Mouse (Mus musculus): ENCODE measurements at regions not wholly inside any gene's neighbourhood (a gene's known extent, or its start where the extent isn't known, plus 50 kb on each side); places are given as distances from the start of the nearest gene placed in this dataset.

DNA sequence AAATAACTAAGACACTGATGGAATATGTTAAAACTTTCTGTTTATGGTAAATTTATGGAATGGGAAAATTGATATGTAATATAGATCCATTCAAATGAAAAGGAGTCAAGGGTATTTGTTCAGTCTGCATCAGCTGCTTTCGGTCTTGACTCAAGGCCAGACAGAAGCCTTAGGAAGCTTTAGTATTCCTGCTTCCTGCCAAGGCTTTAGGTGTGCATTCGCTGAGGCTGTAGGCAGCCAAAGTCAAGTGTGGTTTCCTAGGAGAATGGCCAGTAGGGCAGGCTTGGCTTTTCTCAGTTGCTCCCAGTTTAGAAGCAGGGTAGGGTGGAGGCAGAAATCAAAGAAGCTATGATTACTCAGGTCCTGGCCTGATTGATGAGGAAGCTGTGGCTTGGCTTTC, 217.2 kb upstream of the B430305J03Rik start:
- in situ Hi-C loops (cut with MboI; ENCODE audit: low pct_ligation_motif_present, low pct_unique_long_range_greater_than_20kb, low sequenced_read_pairs) (no loop called here), dilution Hi-C loops (cut with MboI; ENCODE audit: extremely low pct_ligation_motif_present, extremely low pct_unique_long_range_greater_than_20kb, low sequenced_read_pairs) (no loop called here)
- H3K27ac ChIP-seq (ENCODE audit: insufficient read depth, low read depth) = no peak overlapping the region
- DNase-seq (ENCODE audit: extremely low read depth) = no peak
- H3K4me3 ChIP-seq (replicated peaks in 1 of 3; ENCODE audit: low read depth in 2 of 3, low read length in 2 of 3, poor library complexity in 1 of 3) = no peak overlapping the region
- no peak overlapping the region for H3K9ac ChIP-seq (ENCODE audit: insufficient read depth, low read depth)
- no peaks in the 10 kb centered on the region for H3K36me3 ChIP-seq (replicated peaks in 1 of 2; ENCODE audit: control insufficient read depth in 1 of 2, insufficient read depth in 1 of 2, low read length in 1 of 2)
- no peak overlapping the region for H3K4me2 ChIP-seq (ENCODE audit: insufficient read depth, low read depth, poor library complexity, severe bottlenecking)
- peaks cover 23% of the 10 kb centered on the region for H3K9me3 ChIP-seq (replicated peaks; ENCODE audit: low read length)
- TF ChIP-seq UBTF (IDR thresholded peaks at IDR 0.05; ENCODE audit: low read depth, low read length) (no peak), HCFC1 (IDR thresholded peaks at IDR 0.05; ENCODE audit: low read depth, low read length) (no peak), GABPA (IDR thresholded peaks at IDR 0.05; ENCODE audit: insufficient replicate concordance, low read depth, low read length) (no peak), RAD21 (IDR thresholded peaks at IDR 0.05; ENCODE audit: low read depth, low read length) (no peak), MAFK (IDR thresholded peaks at IDR 0.05; ENCODE audit: insufficient replicate concordance, low read length) (no peak), USF2 (conservative IDR thresholded peaks at IDR 0.05; ENCODE audit: low read depth, low read length) (no peak), MYC (IDR thresholded peaks at IDR 0.05; ENCODE audit: low read depth, low read length) (no peak), ZC3H11A (IDR thresholded peaks at IDR 0.05; ENCODE audit: low read depth, low read length) (no peak), NRF1 (IDR thresholded peaks at IDR 0.05; ENCODE audit: low read depth, low read length) (no peak), POLR2AphosphoS2 (IDR thresholded peaks at IDR 0.05; ENCODE audit: low read depth, low read length) (no peak), PAX5 (IDR thresholded peaks at IDR 0.05; ENCODE audit: low read length) (no peak), ETS1 (conservative IDR thresholded peaks at IDR 0.05; ENCODE audit: low read depth, low read length) (no peak), BHLHE40 (IDR thresholded peaks at IDR 0.05; ENCODE audit: low read depth, low read length) (no peak), SIN3A (IDR thresholded peaks at IDR 0.05; ENCODE audit: low read length) (no peak), ELF1 (IDR thresholded peaks at IDR 0.05; ENCODE audit: low read depth, low read length) (no peak), USF1 (IDR thresholded peaks at IDR 0.05; ENCODE audit: low read depth, low read length) (no peak), ZKSCAN1 (IDR thresholded peaks at IDR 0.05; ENCODE audit: borderline replicate concordance, low read depth, low read length) (no peak), MEF2A (IDR thresholded peaks at IDR 0.05; ENCODE audit: borderline replicate concordance, low read depth, low read length) (no peak)
- H3K79me2 ChIP-seq (replicated peaks; ENCODE audit: control insufficient read depth, extremely low read depth, insufficient read depth, poor library complexity, severe bottlenecking) = no peaks in the 10 kb centered on the region
- H3K27me3 ChIP-seq (replicated peaks) = no peaks in the 10 kb centered on the region
- H3K4me1 ChIP-seq (ENCODE audit: control insufficient read depth in 1 of 2, insufficient read depth in 2 of 2) = no peaks in the 10 kb centered on the region

DNA sequence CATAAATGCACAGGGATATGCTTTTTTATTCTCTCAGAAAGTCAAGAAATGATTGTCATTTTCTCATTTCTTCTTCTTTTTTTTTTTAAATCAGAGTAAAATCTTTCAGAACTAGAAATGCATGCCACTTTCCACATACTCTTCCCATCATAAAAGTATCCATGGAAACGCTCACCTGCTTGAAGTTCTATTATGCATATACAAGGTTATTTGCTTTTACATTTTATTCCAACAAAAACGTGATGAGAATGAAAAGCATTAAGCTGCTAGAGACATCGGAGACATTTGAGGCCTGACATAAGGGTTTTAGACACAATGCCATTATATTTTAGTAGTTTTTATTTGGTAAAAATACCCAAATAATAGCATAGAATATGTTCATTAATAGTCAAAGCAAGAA, 214.5 kb upstream of the B430305J03Rik start:
- in situ Hi-C loops (cut with MboI; ENCODE audit: low pct_ligation_motif_present, low pct_unique_long_range_greater_than_20kb, low sequenced_read_pairs) = no loop called here
- Histone ChIP-seq H3K36me3 (replicated peaks in 1 of 2; ENCODE audit: control insufficient read depth in 1 of 2, insufficient read depth in 1 of 2, low read length in 1 of 2) (no peaks in the 10 kb centered on the region), H3K4me3 (replicated peaks in 1 of 3; ENCODE audit: low read depth in 2 of 3, low read length in 2 of 3, poor library complexity in 1 of 3) (no peak overlapping the region), H3K79me2 (replicated peaks; ENCODE audit: control insufficient read depth, extremely low read depth, insufficient read depth, poor library complexity, severe bottlenecking) (no peaks in the 10 kb centered on the region), H3K9me3 (replicated peaks; ENCODE audit: low read length) (peaks cover 17% of the 10 kb centered on the region), H3K27me3 (replicated peaks) (no peaks in the 10 kb centered on the region), H3K9ac (ENCODE audit: insufficient read depth, low read depth) (no peak overlapping the region), H3K4me2 (ENCODE audit: insufficient read depth, low read depth, poor library complexity, severe bottlenecking) (no peak overlapping the region), H3K27ac (ENCODE audit: insufficient read depth, low read depth) (no peak overlapping the region), H3K4me1 (ENCODE audit: control insufficient read depth in 1 of 2, insufficient read depth in 2 of 2) (no peaks in the 10 kb centered on the region)
- dilution Hi-C loops (cut with MboI; ENCODE audit: extremely low pct_ligation_motif_present, extremely low pct_unique_long_range_greater_than_20kb, low sequenced_read_pairs) = no loop called here
- no peak for DNase-seq (ENCODE audit: extremely low read depth)
- no peak for TF ChIP-seq EP300 (IDR thresholded peaks at IDR 0.05; ENCODE audit: low read length)
- no peak for TF ChIP-seq MYC (IDR thresholded peaks at IDR 0.05; ENCODE audit: low read depth, low read length)
